Mouse (Mus musculus) limb, embryonic 15.5 days (tissue): Measurements from ENCODE around the gene Slc30a5. TPM values are rescaled to one million over a fixed set of nuclear protein-coding genes. Genes with fewer than 3 reads are reported as not detected.

Experiments used
- ATAC-seq: fragments of 200-750 bp; cut with Nextera tagmentation; 2 replicates; pipeline ENCODE4 v1.8.0; 2017; ENCODE audit warnings: low read depth, moderate TSS enrichment; ENCODE audit not compliant: insufficient number of reproducible peaks, low FRiP score, low TSS enrichment
- H3K27ac ChIP-seq: fragments of 300-500 bp; sonication (generic); 2 replicates; pipeline ENCODE4 v1.5.1; 2015; ENCODE audit warnings: moderate library complexity, mild to moderate bottlenecking, inconsistent platforms
- H3K27me3 ChIP-seq: fragments of 300-500 bp; sonication (generic); 2 replicates; pipeline ENCODE4 v1.6.1; 2015; ENCODE audit warnings: inconsistent platforms
- H3K36me3 ChIP-seq: fragments of 300-500 bp; sonication (generic); 2 replicates; pipeline ENCODE4 v1.6.1; 2015; ENCODE audit warnings: inconsistent platforms
- H3K4me1 ChIP-seq: fragments of 300-500 bp; sonication (generic); 2 replicates; pipeline ENCODE4 v1.6.1; 2015; ENCODE audit warnings: inconsistent platforms
- H3K4me2 ChIP-seq: fragments of 300-500 bp; sonication (generic); 2 replicates; pipeline ENCODE4 v1.6.1; 2015; ENCODE audit warnings: mild to moderate bottlenecking, inconsistent platforms
- H3K4me3 ChIP-seq: fragments of 300-500 bp; sonication (generic); 2 replicates; pipeline ENCODE4 v1.5.1; 2015; ENCODE audit warnings: mild to moderate bottlenecking, inconsistent platforms
- H3K9ac ChIP-seq: fragments of 300-500 bp; sonication (generic); 2 replicates; pipeline ENCODE4 v1.6.1; 2015; ENCODE audit warnings: inconsistent platforms
- H3K9me3 ChIP-seq: fragments of 300-500 bp; sonication (generic); 2 replicates; pipeline ENCODE4 v1.6.1; 2016; ENCODE audit warnings: inconsistent platforms
- WGBS: fragments of 180-500 bp; shearing (Covaris S2); methylation state at CpG from one replicate; pipeline ENCODE4 v1.1.7; 2015; 5-methylcytosine and 5-hydroxymethylcytosine counted together
- polyA plus RNA-seq: library from polyadenylated mRNA; unstranded; fragments of >200 nt; fragmentation: Nextera tagmentation; extraction: Ambion mirVana; gene quantifications from 2 replicates; pipeline ENCODE4 v1.2.1, GENCODE M21; 2015

Slc30a5 gene
- polyA plus RNA-seq, 1 experiment from 2014 or later: 64.1 TPM

DNA sequence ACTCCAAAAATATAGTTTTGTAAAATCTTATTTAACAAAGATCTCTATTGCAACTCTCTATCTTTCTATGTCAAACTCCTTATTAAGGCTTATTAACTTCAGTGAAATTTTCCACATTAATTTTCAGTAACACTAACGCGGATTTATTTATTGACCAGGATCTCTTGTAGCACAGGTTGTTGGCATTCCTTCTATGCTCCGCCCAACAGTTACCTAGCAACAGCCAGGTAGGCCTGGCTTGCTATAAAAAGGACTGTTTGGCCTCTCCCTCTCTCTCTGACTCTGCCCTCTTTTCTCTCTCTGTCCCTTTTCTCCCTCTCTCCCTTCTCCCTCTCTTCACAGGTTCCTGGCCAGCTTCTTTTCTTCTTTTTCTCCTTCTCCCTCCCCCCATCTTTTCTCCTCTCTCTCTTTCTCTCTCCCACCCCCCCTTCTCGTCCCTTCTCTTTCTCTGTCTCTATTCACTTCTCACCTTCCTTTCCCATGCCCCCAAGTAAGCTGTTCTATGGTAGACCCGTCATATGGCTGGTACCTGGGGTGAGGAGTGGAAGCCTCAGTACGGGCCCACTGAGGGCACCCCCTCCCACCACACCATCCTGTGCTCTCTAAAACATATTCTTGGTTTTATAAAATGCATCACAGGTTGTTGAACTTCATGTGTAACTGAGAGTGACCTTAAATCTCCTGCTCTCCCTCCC is 45.8 kb downstream of the Slc30a5 start:
- H3K9me3 ChIP-seq: no peaks in the 10 kb centered on the region
- H3K4me2 ChIP-seq: no peak overlapping the region
- WGBS: 66% methylated on average over 6 of the region's 6 CpGs
- no peak for ATAC-seq
- no peak overlapping the region for H3K27ac ChIP-seq
- H3K4me1 ChIP-seq: peaks cover 16% of the 10 kb centered on the region
- H3K9ac ChIP-seq: no peak overlapping the region
- H3K27me3 ChIP-seq: no peaks in the 10 kb centered on the region
- H3K4me3 ChIP-seq: no peak overlapping the region
- H3K36me3 ChIP-seq: no peaks in the 10 kb centered on the region

DNA sequence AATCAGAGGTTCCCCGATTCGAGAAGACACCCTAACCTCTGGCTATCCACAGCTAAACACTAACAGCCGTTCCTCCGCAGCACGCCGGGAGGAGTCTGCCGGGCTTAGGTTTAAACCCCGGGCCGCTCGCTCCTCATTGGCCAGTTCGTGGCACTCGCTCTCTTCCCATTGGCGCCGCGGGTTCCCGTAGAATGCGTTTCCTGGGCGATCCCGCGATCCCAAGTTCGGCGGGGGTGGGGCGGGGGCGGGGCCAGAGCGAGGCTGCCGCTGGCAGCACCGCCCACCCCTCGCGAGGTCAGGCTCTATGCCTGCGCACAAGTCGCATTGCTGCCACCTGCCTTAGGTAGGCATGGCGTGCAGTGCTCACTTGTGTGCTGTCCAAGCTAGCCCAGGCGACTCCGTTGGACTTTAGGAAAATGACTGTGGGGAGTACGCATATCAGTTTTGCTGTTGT is 46.8 kb downstream of the Slc30a5 start, which contains the start of gene Ccnb1:
TSS of gene Ccnb1 (minus strand) at position 157 of the 454 bp plus-strand sequence.
- Histone ChIP-seq H3K27ac (peak within 1 kb of the TSS; percentile 50; the same call in 1 of the 2 replicates), H3K9me3 (no peaks in the 10 kb centered on the region), H3K4me2 (peak within 1 kb of the TSS; percentile 91), H3K4me1 (peaks cover 16% of the 10 kb centered on the region), H3K27me3 (no peaks in the 10 kb centered on the region), H3K9ac (peak within 1 kb of the TSS; percentile 72), H3K36me3 (peaks cover 7% of the 10 kb centered on the region; the same call in 1 of the 2 replicates), H3K4me3 (peak within 1 kb of the TSS; percentile 73)
- peak; percentile 97 for ATAC-seq
- under 1% methylated on average over 35 of the region's 35 CpGs for WGBS

DNA sequence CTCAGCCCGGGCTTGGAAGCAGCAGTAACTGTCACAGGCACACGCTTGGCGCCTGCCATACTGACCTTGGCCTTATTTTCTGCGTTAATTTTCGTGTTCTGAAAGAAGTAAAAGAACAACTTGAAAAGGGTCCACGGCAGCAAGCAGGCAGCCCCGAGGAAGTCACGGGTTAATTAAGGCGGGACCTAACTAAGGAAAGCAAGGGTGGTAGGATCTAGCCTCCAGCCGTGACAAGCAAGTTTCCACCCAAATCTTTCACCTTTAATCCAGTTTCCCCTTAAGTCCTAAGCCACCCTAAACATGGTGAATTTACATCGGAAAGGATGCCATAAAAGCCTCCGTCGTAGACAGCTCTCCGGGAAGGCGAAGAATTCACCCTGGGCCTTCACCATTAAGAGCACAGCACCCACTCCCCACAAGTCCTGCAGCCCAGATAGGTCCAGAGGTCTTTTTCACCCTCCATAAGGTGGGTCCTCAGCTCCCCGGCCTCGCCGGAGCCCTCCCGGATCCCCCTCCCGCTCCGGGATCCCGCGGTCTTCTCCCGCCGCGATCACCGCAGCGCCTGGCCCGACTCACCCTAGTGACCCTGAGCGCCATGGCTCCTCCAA is 47.3 kb downstream of the Slc30a5 start:
- Histone ChIP-seq H3K9ac (peak overlapping the region; percentile 72), H3K9me3 (no peaks in the 10 kb centered on the region), H3K4me2 (peak overlapping the region; percentile 91), H3K4me1 (peaks cover 16% of the 10 kb centered on the region), H3K27ac (peak overlapping the region; percentile 50; the same call in 1 of the 2 replicates), H3K4me3 (peak overlapping the region; percentile 73), H3K36me3 (peaks cover 10% of the 10 kb centered on the region; the same call in 1 of the 2 replicates), H3K27me3 (no peaks in the 10 kb centered on the region)
- ATAC-seq: 0 out of 2 replicates have a peak, but pooled peaks have one; percentile 3
- WGBS: under 1% methylated on average over 30 of the region's 30 CpGs

DNA sequence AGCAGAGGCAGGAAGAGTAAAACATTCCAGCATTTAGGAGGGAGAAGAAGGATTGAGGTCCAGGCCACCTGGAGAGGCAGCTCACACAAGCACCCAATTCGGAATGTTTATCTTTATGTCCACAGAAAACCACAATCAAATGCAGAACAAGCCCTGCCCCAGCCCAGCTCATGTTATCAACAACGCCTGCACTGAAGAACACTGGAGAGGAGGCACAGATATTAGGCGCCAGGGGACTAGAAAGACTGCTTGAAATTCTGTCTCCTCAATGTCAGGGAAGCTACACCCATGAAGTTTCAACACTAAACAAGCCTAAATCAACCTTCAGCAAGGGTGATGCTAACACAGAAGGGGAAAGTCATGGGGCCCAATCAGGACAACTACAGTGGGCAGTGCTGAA is 55.7 kb downstream of the Slc30a5 start:
- WGBS: 79% methylated on average over 3 of the region's 3 CpGs
- Histone ChIP-seq H3K9me3 (no peaks in the 10 kb centered on the region), H3K27me3 (no peaks in the 10 kb centered on the region), H3K4me3 (no peak overlapping the region), H3K4me2 (no peak overlapping the region), H3K4me1 (peaks cover 18% of the 10 kb centered on the region), H3K36me3 (peaks cover 21% of the 10 kb centered on the region), H3K9ac (no peak overlapping the region), H3K27ac (no peak overlapping the region)
- no peak for ATAC-seq

DNA sequence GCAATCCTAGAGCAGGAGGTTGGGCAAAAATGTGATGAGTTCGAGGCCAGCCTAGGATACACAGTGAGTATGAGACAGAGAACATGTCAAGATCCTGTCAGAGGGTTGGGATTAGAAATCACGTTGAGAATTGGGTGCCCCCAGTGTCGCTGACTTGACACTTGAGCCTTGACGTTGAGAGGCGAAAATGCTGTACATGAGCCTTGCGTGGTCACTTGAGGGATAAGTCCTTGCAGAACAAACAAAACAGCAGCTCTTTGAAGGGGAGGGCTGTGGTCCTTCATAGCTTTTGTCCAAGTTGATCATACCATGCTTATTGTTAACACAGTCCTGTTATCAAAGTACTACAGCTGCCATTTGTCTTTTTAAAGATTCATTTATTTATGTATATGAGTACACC is 56.5 kb downstream of the Slc30a5 start:
- 65% methylated on average over 6 of the region's 6 CpGs for WGBS
- H3K27ac ChIP-seq: 0 out of 2 replicates have a peak overlapping the region, but pooled peaks have one; percentile 43
- H3K9me3 ChIP-seq: no peaks in the 10 kb centered on the region
- no peak overlapping the region for H3K4me3 ChIP-seq
- no peak for ATAC-seq
- no peak overlapping the region for H3K9ac ChIP-seq
- peaks cover 18% of the 10 kb centered on the region for H3K4me1 ChIP-seq
- H3K4me2 ChIP-seq: no peak overlapping the region; the same call in 1 of the 2 replicates
- no peaks in the 10 kb centered on the region for H3K27me3 ChIP-seq
- peaks cover 22% of the 10 kb centered on the region for H3K36me3 ChIP-seq

DNA sequence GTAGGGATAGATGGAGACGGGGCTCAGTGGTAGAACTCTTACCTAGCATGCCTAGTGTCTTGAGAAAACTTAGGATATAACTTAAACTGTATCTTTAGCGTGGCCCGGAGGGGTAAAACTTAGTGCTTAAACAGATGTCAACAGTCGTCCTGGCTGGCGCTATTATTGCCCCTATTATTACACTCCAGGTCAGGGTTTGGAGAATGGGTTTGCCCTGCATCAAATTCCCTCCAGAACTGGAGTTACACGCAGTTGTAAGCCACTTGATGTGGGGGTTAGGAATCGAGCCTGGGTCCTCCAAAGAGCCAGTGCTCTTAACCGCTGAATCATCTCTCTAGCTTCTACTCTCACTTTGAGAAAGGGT is 57.2 kb downstream of the Slc30a5 start:
- Histone ChIP-seq H3K27ac (peak overlapping the region; percentile 43; the same call in 1 of the 2 replicates), H3K36me3 (peaks cover 23% of the 10 kb centered on the region)
- ATAC-seq: no peak

GRCm38 (mm10) chr13:100775252-100776055 is 57.8 kb downstream of the Slc30a5 start, which contains the start of gene Cenph:
TSS of gene Cenph (minus strand) at chr13:100775899.
- H3K27ac ChIP-seq: peak within 1 kb of the TSS; percentile 43; the same call in 1 of the 2 replicates
- H3K4me1 ChIP-seq: peaks cover 18% of the 10 kb centered on the region
- peak within 1 kb of the TSS; percentile 80 for H3K4me2 ChIP-seq
- peak within 1 kb of the TSS; percentile 58 for H3K4me3 ChIP-seq
- peak; percentile 89 for ATAC-seq
- under 1% methylated on average over 46 of the region's 46 CpGs for WGBS
- H3K9me3 ChIP-seq: no peaks in the 10 kb centered on the region
- H3K9ac ChIP-seq: peak within 1 kb of the TSS; percentile 65
- peaks cover 26% of the 10 kb centered on the region for H3K36me3 ChIP-seq
- no peaks in the 10 kb centered on the region for H3K27me3 ChIP-seq

More for the DNA sequence above, 57.2 kb downstream of the Slc30a5 start:
- Histone ChIP-seq H3K9ac (peak overlapping the region; percentile 65), H3K4me2 (peak overlapping the region; percentile 80), H3K4me1 (peaks cover 18% of the 10 kb centered on the region), H3K27me3 (no peaks in the 10 kb centered on the region), H3K4me3 (peak overlapping the region; percentile 58), H3K9me3 (no peaks in the 10 kb centered on the region)
- 8% methylated on average over 8 of the region's 8 CpGs for WGBS

- H3K4me1 ChIP-seq: peaks cover 18% of the 10 kb centered on the region
- peak overlapping the region; percentile 80 for H3K4me2 ChIP-seq
- H3K27me3 ChIP-seq: no peaks in the 10 kb centered on the region
- no peak overlapping the region for H3K9ac ChIP-seq
- H3K36me3 ChIP-seq: peaks cover 29% of the 10 kb centered on the region
- H3K27ac ChIP-seq: no peak overlapping the region
- no peaks in the 10 kb centered on the region for H3K9me3 ChIP-seq
- peak overlapping the region; percentile 58 for H3K4me3 ChIP-seq
- ATAC-seq: no peak
Measured at GRCm38 (mm10) chr13:100774704-100775103, 58.5 kb downstream of the Slc30a5 start.

DNA sequence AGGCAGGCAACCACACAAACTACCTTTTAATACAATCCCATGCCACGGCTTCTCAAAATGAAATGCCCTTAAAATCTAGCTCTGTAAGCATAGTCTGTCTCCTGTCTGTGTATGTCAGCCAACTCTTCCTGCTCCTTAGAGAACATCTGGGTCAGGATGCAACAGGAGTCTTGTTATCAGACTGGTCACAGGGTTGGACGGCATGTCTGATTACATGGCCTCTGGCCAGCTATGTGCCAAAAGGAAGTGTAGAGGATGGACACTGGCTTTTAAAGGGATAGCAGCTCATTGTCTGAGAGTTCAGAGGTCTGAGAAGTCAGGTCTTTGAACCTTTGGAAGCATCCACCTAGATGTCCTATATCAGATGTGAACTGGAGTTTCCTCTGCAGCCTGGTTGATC is 77.9 kb downstream of the Slc30a5 start:
- no peak for ATAC-seq
- Histone ChIP-seq H3K9ac (no peak overlapping the region), H3K36me3 (peaks cover 10% of the 10 kb centered on the region), H3K4me3 (no peak overlapping the region), H3K4me2 (no peak overlapping the region), H3K27ac (no peak overlapping the region), H3K4me1 (no peaks in the 10 kb centered on the region), H3K27me3 (no peaks in the 10 kb centered on the region), H3K9me3 (no peaks in the 10 kb centered on the region)
- WGBS: 89% methylated on average over 2 of the region's 2 CpGs

DNA sequence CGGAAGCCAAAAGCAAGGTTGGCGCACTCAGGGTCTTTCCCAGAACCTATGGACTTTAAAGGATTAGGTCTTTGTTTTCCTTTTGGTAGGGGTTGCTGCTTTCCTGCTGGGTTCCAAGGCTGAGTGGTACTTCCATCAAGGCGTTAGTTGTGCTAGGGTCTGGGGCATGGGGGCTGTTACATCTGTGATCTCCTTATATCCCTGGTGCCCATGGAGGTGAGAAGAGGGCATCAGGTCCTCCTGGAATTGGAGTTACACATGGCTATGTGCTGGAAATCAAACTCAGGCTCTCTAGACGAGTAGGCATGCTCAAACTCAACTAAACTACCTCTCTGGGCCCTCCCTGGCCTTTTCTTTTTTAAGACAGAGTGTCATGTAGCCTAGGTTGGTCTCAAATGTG is 79.0 kb downstream of the Slc30a5 start:
- Histone ChIP-seq H3K4me1 (no peaks in the 10 kb centered on the region), H3K27me3 (no peaks in the 10 kb centered on the region), H3K4me2 (no peak overlapping the region), H3K27ac (no peak overlapping the region), H3K9me3 (no peaks in the 10 kb centered on the region), H3K4me3 (no peak overlapping the region), H3K36me3 (no peaks in the 10 kb centered on the region), H3K9ac (no peak overlapping the region)
- 67% methylated on average over 4 of the region's 4 CpGs for WGBS
- no peak for ATAC-seq

- Histone ChIP-seq H3K4me3 (no peak overlapping the region), H3K27me3 (no peaks in the 10 kb centered on the region), H3K9me3 (no peaks in the 10 kb centered on the region), H3K27ac (no peak overlapping the region), H3K4me2 (no peak overlapping the region), H3K36me3 (no peaks in the 10 kb centered on the region), H3K4me1 (no peaks in the 10 kb centered on the region), H3K9ac (no peak overlapping the region)
- 78% methylated on average over 6 of the region's 6 CpGs for whole genome bisulfite sequencing
- no peak for ATAC-seq
Measured at GRCm38 (mm10) chr13:100753011-100753410, 80.2 kb downstream of the Slc30a5 start.
